Mouse (Mus musculus) spleen, adult 2 months (tissue): ENCODE measurements around the gene Orm3. TPM values are rescaled to one million over a fixed set of nuclear protein-coding genes. Genes with fewer than 3 reads are reported as not detected.

ENCODE experiments used
- DNase-seq, 2 experiments: peaks; one replicate each; pipeline versions ENCODE4 v3.0.0 to v3.0.0-alpha.2; 2012 to 2021; ENCODE audit warnings: low spot score in 2 of 2, low read depth in 1 of 2
- H3K27ac ChIP-seq: fragments of 200-500 bp; 2 replicates; pipeline ENCODE4 v1.5.1; 2012; ENCODE audit warnings: low read length, inconsistent platforms; ENCODE audit not compliant: insufficient read depth
- H3K27me3 ChIP-seq: fragments of 200-500 bp; 2 replicates; pipeline ENCODE4 v1.6.1; 2012; ENCODE audit warnings: mild to moderate bottlenecking, moderate library complexity, low read length, inconsistent platforms; ENCODE audit not compliant: control insufficient read depth, insufficient read depth
- H3K36me3 ChIP-seq: fragments of 200-500 bp; 2 replicates; pipeline ENCODE4 v1.6.1; 2012; ENCODE audit warnings: mild to moderate bottlenecking, low read length, inconsistent platforms; ENCODE audit not compliant: control insufficient read depth, insufficient read depth
- H3K4me1 ChIP-seq: fragments of 200-500 bp; 2 replicates; pipeline ENCODE4 v1.6.1; 2011; ENCODE audit warnings: inconsistent platforms; ENCODE audit not compliant: control insufficient read depth, insufficient read depth, insufficient read length
- H3K4me3 ChIP-seq: fragments of 200-500 bp; 2 replicates; pipeline ENCODE4 v1.5.1; 2011; ENCODE audit warnings: mild to moderate bottlenecking, inconsistent platforms; ENCODE audit not compliant: insufficient read depth, insufficient read length; ENCODE audit errors: extremely low read depth
- CTCF ChIP-seq: fragments of 200-500 bp; IDR thresholded peaks from 2 replicates; pipeline ENCODE4 v1.5.1; 2011; ENCODE audit warnings: mild to moderate bottlenecking, inconsistent platforms; ENCODE audit not compliant: insufficient read depth, insufficient read length, insufficient replicate concordance; ENCODE audit errors: extremely low read depth
- POLR2A ChIP-seq: fragments of 200-500 bp; IDR thresholded peaks from 2 replicates; pipeline ENCODE4 v1.6.1; 2011; ENCODE audit warnings: low read depth, low read length, inconsistent platforms
- WGBS: fragments of 180-500 bp; shearing (Covaris S2); methylation state at CpG from one replicate; pipeline ENCODE4 v1.1.7; 2018; 5-methylcytosine and 5-hydroxymethylcytosine counted together
- polyA plus RNA-seq: library from polyadenylated mRNA; depleted of rRNA; stranded (reverse); fragments of >200 nt; gene quantifications from 2 replicates; pipeline ENCODE4 v1.2.3, GENCODE M21; 2012

Gene Orm3
- polyA plus RNA-seq, 1 experiment: not detected

- Histone ChIP-seq H3K27ac (peak overlapping the region; percentile 7; the same call in 1 of the 2 replicates), H3K27me3 (no peaks in the 10 kb centered on the region), H3K36me3 (peaks cover 85% of the 10 kb centered on the region), H3K4me3 (no peak overlapping the region), H3K4me1 (peaks cover 30% of the 10 kb centered on the region; the same call in 1 of the 2 replicates)
- DNase-seq: no peak
- TF ChIP-seq CTCF: no peak
- no peak for TF ChIP-seq POLR2A
- 90% methylated on average over 4 of the region's 4 CpGs for WGBS
These were observed 26.9 kb downstream of the Orm3 start for GRCm38 (mm10) chr4:63382676-63383369.

- peaks cover 83% of the 10 kb centered on the region for H3K36me3 ChIP-seq
- WGBS: 73% methylated on average over 12 of the region's 12 CpGs
- H3K4me1 ChIP-seq: peaks cover 37% of the 10 kb centered on the region; the same call in 1 of the 2 replicates
- H3K27ac ChIP-seq: peak overlapping the region; percentile 45; the same call in 1 of the 2 replicates
- TF ChIP-seq CTCF (no peak), POLR2A (no peak)
- no peaks in the 10 kb centered on the region for H3K27me3 ChIP-seq
- DNase-seq: no peak
- no peak overlapping the region for H3K4me3 ChIP-seq
These were observed 27.5 kb downstream of the Orm3 start for GRCm38 (mm10) chr4:63383474-63383873.

GRCm38 (mm10) chr4:63384262-63384661 lies 28.3 kb downstream of the Orm3 start:
- Histone ChIP-seq H3K27me3 (no peaks in the 10 kb centered on the region), H3K36me3 (peaks cover 77% of the 10 kb centered on the region), H3K27ac (peak overlapping the region; percentile 45; the same call in 1 of the 2 replicates), H3K4me3 (no peak overlapping the region), H3K4me1 (peaks cover 43% of the 10 kb centered on the region; the same call in 1 of the 2 replicates)
- no peak for DNase-seq
- WGBS: 67% methylated on average over 4 of the region's 4 CpGs
- TF ChIP-seq POLR2A (no peak), CTCF (no peak)

GRCm38 (mm10) chr4:63385253-63385652 lies 29.3 kb downstream of the Orm3 start:
- Histone ChIP-seq H3K4me1 (peaks cover 52% of the 10 kb centered on the region; the same call in 1 of the 2 replicates), H3K36me3 (peaks cover 73% of the 10 kb centered on the region), H3K27me3 (no peaks in the 10 kb centered on the region), H3K27ac (peak overlapping the region; percentile 82), H3K4me3 (no peak overlapping the region)
- TF ChIP-seq POLR2A (no peak), CTCF (no peak)
- no peak for DNase-seq
- 74% methylated on average over 3 of the region's 3 CpGs for WGBS

- WGBS: 6% methylated on average over 11 of the region's 11 CpGs
- Histone ChIP-seq H3K4me3 (peak overlapping the region; percentile 43; the same call in 1 of the 2 replicates), H3K4me1 (peaks cover 56% of the 10 kb centered on the region; the same call in 1 of the 2 replicates), H3K27ac (peak overlapping the region; percentile 98), H3K36me3 (peaks cover 73% of the 10 kb centered on the region), H3K27me3 (no peaks in the 10 kb centered on the region)
- DNase-seq: peak; percentile 85 to 95
- TF ChIP-seq CTCF (no peak), POLR2A (peak; percentile 28; the same call in 1 of the 2 replicates)
These were observed 29.8 kb downstream of the Orm3 start for GRCm38 (mm10) chr4:63385784-63386183.

GRCm38 (mm10) chr4:63388029-63388428 lies 32.1 kb downstream of the Orm3 start:
- Histone ChIP-seq H3K4me1 (peaks cover 70% of the 10 kb centered on the region; the same call in 1 of the 2 replicates), H3K27ac (peak overlapping the region; percentile 87)
- 77% methylated on average over 6 of the region's 6 CpGs for WGBS

More at GRCm38 (mm10) chr4:63388029-63388428, 32.1 kb downstream of the Orm3 start:
- no peak overlapping the region for H3K4me3 ChIP-seq
- DNase-seq: no peak
- peaks cover 64% of the 10 kb centered on the region for H3K36me3 ChIP-seq
- TF ChIP-seq CTCF: no peak
- no peak for TF ChIP-seq POLR2A
- H3K27me3 ChIP-seq: no peaks in the 10 kb centered on the region
